Mouse (Mus musculus) cerebellum, postnatal 4 days (tissue): ENCODE measurements at regions not wholly inside any gene's neighbourhood (a gene's known extent, or its start where the extent isn't known, plus 50 kb on each side); places are given as distances from the start of the nearest gene placed in this dataset.

Experiments
- DNase-seq, 2 experiments: peaks; one replicate each; pipeline ENCODE4 v3.0.0; 2022; ENCODE audit warnings: low spot score in 2 of 2, mixed read lengths in 1 of 2

DNA sequence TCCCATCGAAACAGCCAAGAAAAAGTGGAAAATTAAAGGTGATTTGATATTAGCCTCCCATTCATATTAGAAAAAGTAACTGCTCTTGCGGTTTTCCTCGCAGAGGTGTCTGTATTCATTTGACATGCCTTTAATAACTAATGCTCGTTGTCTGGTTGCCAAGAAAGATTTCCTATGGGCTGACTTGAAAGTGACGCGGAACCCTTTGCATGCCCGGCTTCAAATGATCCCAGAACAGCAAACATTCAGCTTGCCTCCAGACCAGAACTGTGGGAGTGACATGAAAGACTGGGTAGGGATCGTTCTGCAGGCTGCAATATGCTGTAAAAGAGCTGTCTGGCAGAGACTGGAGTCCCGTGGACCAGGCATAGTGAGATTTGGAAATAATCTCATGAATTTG, 81.9 kb upstream of the Pkdcc start:
- DNase-seq, result no peak

DNA sequence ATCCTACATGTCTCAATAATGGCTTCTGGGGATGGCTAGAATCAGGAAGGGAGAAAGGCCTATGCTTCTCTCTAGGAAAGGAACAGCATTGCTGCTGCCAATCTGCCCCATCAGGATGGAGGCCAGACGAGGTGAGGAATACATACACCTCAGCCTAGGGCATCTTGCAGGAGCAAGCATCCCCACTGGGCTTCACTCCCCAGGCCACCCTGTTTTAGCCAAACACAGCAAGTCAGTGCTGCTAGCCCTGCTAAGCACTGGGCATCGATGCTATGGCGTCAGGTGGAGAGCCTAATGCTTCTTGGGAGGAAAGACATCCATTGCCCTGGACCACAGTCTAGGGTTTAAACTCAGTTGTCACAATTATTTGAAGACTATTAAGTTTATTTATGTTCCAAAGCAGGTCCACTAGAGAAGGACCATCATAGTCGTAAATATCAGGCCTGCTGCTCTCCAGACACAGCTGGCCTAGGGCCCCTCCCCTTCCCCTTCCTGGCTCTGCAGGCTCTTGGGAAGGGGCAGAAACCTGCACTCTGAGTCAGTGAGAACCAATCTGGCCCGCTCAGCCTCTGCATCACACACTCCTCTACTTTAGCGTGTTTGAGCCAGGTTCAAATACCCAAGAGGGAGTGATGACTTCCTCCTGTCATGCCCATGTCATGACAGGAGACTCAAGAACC, 79.5 kb upstream of the Pkdcc start:
- DNase-seq, result no peak

DNA sequence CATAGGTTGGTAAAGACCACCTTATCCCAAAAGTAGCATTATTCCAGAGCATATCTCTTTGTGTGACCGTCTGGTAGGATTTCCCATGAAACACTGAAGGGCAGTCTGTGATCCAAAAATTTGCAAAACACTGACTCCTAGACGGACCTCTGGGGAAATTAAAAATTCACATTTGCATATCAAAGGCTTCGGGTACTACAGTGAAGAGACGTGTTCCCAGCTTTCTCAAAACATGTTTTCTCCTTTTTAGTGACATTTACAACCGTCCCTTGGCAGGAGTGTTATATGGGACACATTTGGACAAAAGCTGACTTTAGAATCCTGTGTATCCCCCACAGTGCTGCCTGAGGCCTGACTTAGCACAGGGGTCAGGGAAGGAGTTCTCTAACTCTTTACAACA, 78.8 kb upstream of the Pkdcc start:
- no peak for DNase-seq

DNA sequence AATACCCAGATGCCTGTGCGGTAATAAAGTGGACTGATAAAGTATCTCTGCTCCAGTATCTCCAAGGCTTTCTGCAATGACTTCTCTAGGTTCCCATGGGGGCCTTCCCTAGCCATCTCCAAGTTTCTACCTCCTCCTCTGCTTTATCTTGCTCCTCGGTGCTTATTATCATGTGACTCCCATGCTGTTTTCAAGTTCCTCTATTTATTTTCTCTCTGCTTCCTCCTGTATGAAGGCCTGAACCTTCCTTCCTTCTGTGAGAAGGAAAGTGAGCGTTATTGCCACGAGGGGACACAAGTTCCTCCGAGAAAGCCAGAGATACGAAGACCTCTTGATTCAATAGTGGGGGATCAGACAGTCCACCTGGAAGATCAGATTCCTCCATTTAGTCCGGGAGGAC, 77.4 kb upstream of the Pkdcc start:
- no peak for DNase-seq

DNA sequence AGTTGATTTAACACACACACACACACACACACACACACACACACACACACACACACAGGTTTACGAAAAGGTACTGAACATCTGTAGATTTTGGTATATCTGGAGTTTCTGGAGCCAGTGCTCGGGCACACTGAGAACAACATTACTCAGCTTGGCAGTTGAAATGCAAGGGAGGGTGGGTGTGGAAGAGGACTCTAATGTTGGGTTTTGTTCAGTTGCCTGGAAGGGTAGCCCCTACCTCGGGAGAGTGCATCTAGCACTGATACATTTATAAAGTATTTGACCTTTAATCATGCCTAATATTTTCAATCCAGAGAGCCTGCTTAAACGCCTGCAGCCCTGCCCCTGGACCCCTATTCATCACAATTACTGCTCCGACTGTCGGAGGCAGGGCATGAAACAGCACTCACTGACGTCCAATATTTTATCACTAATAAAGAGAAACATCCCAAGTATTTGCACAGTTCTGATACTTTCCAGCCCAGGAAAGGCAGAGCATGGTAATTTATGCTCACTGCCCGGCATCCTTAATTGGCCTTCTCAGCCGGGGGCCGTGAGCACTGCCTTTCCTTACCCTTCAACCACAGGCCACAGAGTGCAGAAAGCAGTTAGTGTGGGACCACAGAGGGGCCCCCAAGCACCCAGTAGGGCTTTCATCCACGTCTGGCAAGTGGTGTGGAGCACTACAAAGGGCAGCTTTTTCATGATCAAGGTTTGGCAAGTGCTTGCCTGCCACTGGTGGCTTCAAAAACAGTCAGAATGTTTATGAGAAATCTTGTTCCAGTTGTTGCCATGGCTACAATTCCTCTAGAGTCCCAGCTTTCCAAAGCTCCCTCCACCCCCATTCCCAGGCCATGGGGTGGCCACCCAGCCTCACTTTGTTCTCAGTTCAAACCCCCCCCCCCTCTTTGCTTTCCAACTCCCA, 76.3 kb upstream of the Pkdcc start:
- DNase-seq, result no peak

DNA sequence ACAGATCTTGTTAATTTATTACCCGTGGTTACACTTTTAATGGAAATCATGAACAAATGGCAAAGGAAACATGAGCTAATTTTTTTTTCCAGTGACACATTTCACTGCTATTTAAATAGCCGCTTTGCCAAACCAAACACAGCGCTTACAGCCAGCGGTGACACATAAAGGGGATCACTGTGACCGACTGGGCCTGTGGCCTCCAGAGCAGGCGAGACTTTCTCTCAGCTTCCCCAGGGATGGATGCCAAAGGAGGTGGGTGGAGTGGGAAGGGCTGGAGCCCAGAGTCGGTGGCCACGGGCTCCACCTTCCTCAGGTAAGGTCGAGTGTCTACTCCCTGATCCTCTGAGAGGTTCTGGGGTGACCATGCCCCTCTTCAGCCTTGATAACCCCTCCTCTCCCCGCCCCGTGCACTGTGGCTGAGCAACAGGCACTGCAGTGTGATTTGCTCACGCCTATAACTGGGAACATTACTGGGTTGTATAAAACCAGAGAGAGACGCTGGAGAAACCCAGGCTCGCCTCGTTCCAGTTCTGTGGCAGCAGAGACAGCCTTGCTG, 66.6 kb upstream of the Pkdcc start:
- DNase-seq, result no peak

DNA sequence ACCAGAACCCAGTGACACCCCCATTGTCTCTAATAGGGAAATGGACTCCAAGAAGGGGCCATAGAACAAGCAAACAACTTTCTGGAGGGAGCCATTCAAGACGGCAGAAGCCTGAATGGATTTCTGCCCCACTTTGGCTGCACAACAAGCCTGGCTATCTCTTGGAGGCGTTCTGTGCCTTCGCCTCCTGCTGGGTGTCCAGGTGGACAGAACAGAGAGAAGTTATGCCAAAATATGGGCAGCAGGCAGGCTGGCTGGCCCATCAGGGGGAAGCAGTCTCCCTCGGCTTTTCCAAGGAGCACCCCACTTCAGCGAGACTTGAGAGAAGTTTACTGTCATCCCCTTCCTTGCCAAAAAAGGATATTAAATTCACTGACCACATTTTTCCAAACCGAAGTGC, 65.8 kb upstream of the Pkdcc start:
- DNase-seq, result no peak

DNA sequence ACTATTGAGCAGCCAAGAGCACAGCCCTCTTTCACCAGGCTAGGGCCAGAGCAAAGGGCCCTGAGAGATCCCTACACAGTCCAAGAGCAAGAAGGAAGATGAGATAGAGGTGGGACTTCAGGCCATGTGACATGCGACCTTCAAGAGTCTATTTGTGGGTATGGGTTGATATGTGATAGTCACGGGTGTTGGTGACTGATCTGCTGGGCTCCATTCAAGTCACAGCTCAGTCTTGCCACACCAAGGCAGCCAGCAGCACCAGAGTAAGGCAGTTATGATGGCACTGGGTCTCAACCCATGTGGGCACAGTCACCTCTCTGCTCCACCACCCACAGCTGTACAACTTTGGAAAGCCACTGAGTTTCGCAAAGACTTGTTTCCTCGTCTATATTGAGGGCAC, 60.0 kb upstream of the Pkdcc start:
- no peak for DNase-seq

DNA sequence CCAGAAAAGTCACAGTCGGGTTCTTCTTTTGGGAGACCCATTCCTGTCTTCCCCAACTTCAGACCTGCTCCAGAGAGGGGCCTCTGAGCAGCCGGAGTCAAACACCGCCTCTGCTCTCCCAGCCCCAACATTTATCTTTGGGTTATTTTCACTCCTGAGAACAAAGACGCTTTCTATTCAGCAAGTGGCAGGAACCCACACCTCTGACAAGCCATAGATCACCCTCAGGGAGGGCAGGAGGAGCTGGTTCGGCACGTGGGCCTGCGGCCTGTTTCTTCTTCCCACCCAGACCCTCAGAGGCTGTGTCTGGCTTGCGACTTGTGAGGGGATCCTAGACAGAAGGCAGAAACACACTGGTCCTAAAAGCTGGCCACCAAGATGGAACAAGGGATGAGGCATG, 58.4 kb upstream of the Pkdcc start:
- no peak for DNase-seq

DNA sequence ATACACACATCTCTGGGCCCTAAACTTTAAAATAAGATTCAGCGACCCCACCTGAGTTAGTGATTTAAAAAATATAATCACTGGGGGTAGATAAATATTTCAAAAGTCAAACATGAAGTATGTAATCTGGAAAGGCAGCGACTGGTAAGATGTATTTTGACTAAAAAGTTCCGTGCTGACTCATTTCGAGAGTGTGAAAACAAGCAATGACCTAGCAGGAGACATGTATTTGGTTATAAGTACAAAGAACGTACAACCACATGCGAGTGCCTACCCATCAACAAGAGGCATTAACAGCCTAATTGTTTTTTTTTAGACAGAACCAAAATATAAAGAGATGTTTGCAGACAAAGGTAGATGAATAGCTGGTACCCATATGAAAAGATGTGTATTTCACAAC, 57.0 kb upstream of the Pkdcc start:
- no peak for DNase-seq

DNA sequence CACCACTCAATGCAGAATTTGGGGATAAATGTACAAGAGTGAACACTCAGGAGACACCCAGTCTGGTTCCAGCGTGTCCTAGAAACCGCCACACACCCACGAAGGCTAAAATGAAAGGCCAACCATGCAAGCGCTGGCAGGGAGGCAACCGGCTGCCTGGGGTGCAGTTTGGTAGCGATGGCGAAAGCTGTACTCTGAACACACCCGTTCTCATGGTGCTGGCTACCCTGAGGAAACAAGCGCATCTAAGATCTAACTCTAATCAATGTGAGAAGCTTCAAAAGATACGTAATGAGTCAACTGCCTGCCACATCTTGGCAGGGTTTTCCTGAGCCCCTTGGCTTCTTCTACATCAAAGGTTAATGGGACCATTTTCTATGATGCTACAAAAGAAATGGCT, 56.4 kb upstream of the Pkdcc start:
- DNase-seq, result no peak

DNA sequence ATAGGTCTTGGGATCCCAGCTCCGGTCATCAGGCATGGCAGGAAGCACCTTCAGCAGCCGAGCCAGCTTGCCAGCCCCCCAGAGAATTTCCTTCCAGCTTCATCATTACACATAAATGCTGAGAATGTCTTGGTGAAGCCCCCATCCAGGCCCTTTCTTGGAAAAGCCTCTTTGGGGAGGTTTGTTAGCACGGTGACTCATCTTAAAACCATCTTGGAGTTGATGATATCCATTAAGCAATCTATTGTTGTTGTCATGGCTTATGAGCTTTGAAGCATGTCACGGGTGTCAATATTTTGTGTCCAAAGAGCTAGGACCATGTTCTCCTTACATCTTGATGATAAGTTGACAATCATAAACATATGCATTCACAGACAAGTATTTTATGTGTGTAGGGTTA, 55.5 kb upstream of the Pkdcc start:
- no peak for DNase-seq

DNA sequence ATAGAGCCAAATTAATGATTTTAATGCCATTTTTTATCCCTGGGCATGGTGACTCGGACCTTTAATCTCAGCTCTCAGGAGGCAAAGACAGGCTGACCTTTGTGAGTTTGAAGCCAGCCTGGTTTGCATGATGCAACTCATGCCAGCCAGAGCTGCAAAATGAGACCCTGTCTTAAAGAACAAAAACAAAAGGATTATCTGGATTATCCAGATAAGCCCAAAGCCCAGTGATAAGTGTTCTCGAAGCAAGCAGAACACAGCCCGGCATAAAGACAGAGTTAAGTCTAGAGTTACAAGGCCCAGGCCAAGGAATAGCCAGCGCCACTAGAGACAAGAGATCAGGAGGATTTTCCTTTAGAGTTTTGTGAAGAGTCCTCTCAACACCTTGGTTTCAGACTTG, 54.8 kb upstream of the Pkdcc start:
- no peak for DNase-seq

DNA sequence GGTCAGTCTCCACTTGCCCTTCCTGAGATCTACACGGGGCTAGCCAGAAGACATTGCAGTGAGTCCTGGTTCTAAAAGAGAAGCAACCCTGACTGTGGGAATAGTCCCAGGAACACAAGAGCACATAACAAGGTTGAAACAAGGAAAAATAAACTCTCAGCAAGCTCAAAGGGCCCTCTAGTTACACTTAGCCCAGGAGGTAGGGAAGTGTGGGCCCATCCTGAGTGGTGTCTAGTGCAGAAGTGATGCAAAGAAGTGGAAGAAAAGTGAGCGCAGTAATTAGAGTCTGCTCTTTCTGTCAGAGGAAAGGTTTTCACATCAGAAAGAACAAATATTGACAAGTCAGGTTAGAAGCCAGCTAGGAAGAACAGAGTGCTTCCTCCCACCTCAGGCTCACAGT, 53.4 kb upstream of the Pkdcc start:
- DNase-seq, result no peak

DNA sequence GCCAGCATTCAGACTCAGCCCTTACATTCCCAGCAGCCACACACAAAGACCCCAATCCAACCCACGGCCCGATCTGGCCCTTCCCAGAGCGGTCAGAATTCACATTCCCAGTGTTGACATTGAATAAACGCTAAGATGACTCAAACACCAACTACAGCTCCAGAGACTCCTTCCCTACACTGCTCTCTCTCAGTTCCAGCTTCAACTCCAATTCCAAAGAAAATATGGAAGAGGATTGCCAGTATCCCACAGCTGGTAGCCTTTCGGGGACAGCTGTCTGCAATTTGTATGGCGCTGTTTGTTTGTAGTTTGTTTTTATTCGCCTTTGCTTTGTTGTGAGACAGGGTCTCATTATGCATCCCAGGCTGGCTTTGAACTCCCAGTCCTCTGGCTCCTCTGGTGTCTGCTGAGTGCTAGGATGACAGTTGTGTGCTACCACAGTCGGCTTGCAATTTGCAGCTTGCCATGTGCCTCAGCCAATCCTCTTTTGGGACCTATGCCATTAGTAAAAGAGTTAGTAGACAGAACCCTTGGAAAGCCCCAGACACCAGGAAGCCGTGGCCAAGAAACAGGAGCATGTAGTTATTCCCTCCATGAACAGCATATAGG, 51.0 kb upstream of the Pkdcc start:
- no peak for DNase-seq

DNA sequence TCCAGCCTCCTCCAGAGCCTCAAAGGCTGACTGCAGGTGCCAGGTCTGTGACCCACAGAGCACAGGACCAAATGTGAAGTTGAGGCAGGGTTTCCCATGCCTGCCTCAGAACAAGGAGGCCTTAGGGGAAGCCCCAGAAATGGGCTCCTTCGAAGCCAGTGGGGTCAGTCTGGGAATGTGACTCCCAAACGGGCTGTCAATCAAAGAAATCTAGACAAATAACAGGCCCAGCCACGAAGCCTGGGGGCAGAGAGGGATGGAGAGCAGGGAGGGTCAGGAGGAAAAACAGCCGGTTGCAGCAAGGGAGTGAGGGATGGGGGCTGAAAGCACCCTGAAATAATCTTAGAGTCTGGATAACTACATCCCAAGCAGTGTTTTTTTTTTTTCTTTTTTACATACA, 50.4 kb upstream of the Pkdcc start:
- no peak for DNase-seq

DNA sequence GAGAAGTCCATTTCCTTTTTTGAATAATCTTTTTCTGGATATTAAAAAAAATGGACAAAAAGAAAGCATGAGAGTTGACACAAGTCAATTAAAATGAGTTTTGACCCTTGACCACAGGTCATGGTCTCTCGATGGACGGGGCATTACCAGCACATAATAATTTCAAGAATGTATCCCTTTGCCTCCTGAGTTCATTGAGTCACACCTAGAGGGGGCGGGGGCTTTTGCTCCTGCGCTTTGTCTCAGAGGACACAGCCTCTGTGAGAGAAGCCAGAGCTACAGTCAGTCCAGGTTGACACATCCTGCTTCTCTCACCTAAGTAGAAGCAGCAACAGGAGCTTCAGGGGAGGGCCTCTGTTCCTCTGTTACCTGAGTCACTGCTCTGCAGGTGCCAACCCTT, 50.0 kb upstream of the Pkdcc start:
- no peak for DNase-seq
